Mouse (Mus musculus) bone marrow, adult 2 months (tissue): Measurements from ENCODE around the gene Clns1a.

Source experiments
- CTCF ChIP-seq: fragments of 200-500 bp; IDR thresholded peaks from 2 replicates; pipeline ENCODE4 v1.5.1; 2011; ENCODE audit warnings: low read length, control low read depth; ENCODE audit not compliant: control insufficient read depth, insufficient read depth
- POLR2A ChIP-seq: fragments of 200-500 bp; IDR thresholded peaks from 2 replicates; pipeline ENCODE4 v1.6.1; 2011; ENCODE audit warnings: low read depth, mild to moderate bottlenecking, control low read depth, low read length, borderline replicate concordance; ENCODE audit not compliant: control insufficient read depth

DNA sequence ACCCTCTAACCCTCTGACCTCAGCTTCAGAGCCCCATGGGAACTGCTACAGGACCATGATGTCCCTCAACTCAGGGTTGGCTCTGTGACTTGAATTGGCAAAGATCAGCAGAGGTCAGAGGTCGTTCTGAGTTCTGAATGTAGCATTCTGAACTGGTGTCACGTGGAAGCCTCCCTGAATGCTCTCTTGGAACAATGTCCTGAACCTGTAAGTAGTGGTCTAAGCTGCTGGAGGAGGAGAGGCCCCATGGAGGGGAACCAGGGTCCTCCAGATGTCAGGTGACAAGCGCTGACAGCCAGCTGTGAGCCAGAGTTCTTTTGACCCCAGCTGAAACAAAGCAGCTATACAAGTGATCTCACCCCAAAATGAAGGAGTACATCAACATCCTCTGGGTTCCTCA, 34.0 kb downstream of the Clns1a start:
- no peak for TF ChIP-seq POLR2A
- no peak for TF ChIP-seq CTCF
